Mouse (Mus musculus): ENCODE measurements around the gene Relt. TPM values are rescaled to one million over a fixed set of nuclear protein-coding genes. Genes with fewer than 3 reads are reported as not detected.
A peak's percentile ranks its signal among the peaks of the same experiment; 100 is the strongest.

Relt gene
- total and polyA plus RNA-seq, 3 experiments: 24.5 to 31.1 (median 29.9) TPM

DNA sequence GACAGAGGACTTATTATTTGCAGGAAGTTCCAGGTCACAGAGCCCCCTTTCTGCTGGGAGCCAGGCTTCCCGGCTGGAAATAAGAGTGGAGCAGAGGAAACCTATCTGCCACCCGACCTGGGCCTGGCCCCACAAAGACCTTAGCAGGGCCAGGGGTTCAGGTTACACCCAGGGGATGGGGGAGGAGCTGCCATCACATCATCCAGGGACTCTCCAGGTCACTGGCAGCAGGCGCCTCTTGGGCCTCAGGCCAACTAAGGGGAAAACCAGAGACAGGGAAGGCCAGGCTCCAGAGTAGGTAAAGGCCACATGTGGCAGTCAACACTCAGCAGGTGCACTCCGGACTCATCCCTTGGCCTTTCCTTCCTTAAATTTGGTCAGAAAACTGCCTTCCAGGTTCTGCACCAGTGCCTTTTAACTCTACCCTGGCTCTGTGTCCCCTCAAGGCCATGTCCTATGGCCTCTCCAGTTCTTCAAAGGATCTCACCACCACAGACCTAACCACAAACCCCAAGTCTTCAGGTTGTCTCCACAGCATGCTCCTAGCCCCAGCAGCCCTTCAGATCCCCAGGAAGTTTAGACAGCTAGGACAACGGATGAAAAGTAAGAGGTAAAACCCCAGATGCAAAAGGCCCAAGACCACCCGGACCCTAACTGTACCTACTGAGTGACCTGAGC, 9.0 kb downstream of the Relt start:
- Histone ChIP-seq H3K4me3 (replicated peaks in 1 of 3; ENCODE audit: low read depth in 2 of 3, low read length in 2 of 3, poor library complexity in 1 of 3) (peak overlapping the region; percentile 56 to 62 (median 57)), H3K9ac (ENCODE audit: insufficient read depth, low read depth) (peak overlapping the region; percentile 70), H3K27ac (ENCODE audit: insufficient read depth, low read depth) (peak overlapping the region; percentile 97), H3K36me3 (replicated peaks in 1 of 2; ENCODE audit: control insufficient read depth in 1 of 2, insufficient read depth in 1 of 2, low read length in 1 of 2) (peaks cover 28 to 64% of the 10 kb centered on the region in 2 experiments), H3K4me2 (ENCODE audit: insufficient read depth, low read depth, poor library complexity, severe bottlenecking) (peak overlapping the region; percentile 79), H3K4me1 (ENCODE audit: control insufficient read depth in 1 of 2, insufficient read depth in 2 of 2) (peaks cover 43 to 98% of the 10 kb centered on the region in 2 experiments), H3K27me3 (replicated peaks) (no peaks in the 10 kb centered on the region), H3K9me3 (replicated peaks; ENCODE audit: low read length) (no peaks in the 10 kb centered on the region), H3K79me2 (replicated peaks; ENCODE audit: control insufficient read depth, extremely low read depth, insufficient read depth, poor library complexity, severe bottlenecking) (peaks cover 38% of the 10 kb centered on the region)
- peak; percentile 69 for DNase-seq (ENCODE audit: extremely low read depth)
- in situ Hi-C loops (cut with MboI; ENCODE audit: low pct_ligation_motif_present, low pct_unique_long_range_greater_than_20kb, low sequenced_read_pairs): no loop called here
- TF ChIP-seq UBTF (IDR thresholded peaks at IDR 0.05; ENCODE audit: low read depth, low read length) (no peak), POLR2A (IDR thresholded peaks at IDR 0.05; ENCODE audit: low read depth, low read length) (peak; percentile 25; the same call in 1 of the 2 replicates), TCF12 (IDR thresholded peaks at IDR 0.05; ENCODE audit: low read depth, low read length) (peak; percentile 68), IRF4 (IDR thresholded peaks at IDR 0.05; ENCODE audit: low read depth, low read length) (peak; percentile 73), ZC3H11A (IDR thresholded peaks at IDR 0.05; ENCODE audit: low read depth, low read length) (no peak), MEF2A (IDR thresholded peaks at IDR 0.05; ENCODE audit: borderline replicate concordance, low read depth, low read length) (peak; percentile 46; the same call in 1 of the 2 replicates), GABPA (IDR thresholded peaks at IDR 0.05; ENCODE audit: insufficient replicate concordance, low read depth, low read length) (no peak), SIN3A (IDR thresholded peaks at IDR 0.05; ENCODE audit: low read length) (peak; percentile 27), NRF1 (IDR thresholded peaks at IDR 0.05; ENCODE audit: low read depth, low read length) (peak; percentile 29; the same call in 1 of the 2 replicates), RAD21 (IDR thresholded peaks at IDR 0.05; ENCODE audit: low read depth, low read length) (no peak), ZKSCAN1 (IDR thresholded peaks at IDR 0.05; ENCODE audit: borderline replicate concordance, low read depth, low read length) (no peak), MAFK (IDR thresholded peaks at IDR 0.05; ENCODE audit: insufficient replicate concordance, low read length) (0 out of 2 replicates have a peak, but pooled peaks have one; percentile 15), SMC3 (IDR thresholded peaks at IDR 0.05; ENCODE audit: low read depth, low read length) (no peak), JUN (IDR thresholded peaks at IDR 0.05; ENCODE audit: insufficient read depth, low read depth, low read length) (no peak), ETS1 (conservative IDR thresholded peaks at IDR 0.05; ENCODE audit: low read depth, low read length) (peak; percentile 77), USF2 (conservative IDR thresholded peaks at IDR 0.05; ENCODE audit: low read depth, low read length) (no peak), CHD1 (IDR thresholded peaks at IDR 0.05; ENCODE audit: low read depth, low read length) (no peak), ELF1 (IDR thresholded peaks at IDR 0.05; ENCODE audit: low read depth, low read length) (no peak), MXI1 (IDR thresholded peaks at IDR 0.05; ENCODE audit: low read depth, low read length) (no peak; the same call in none of the 2 replicates), KAT2A (IDR thresholded peaks at IDR 0.05; ENCODE audit: insufficient replicate concordance, low read length) (0 out of 2 replicates have a peak, but pooled peaks have one; percentile 39), ZNF384 (IDR thresholded peaks at IDR 0.05; ENCODE audit: low read depth, low read length) (no peak), USF1 (IDR thresholded peaks at IDR 0.05; ENCODE audit: low read depth, low read length) (no peak), POLR2AphosphoS2 (IDR thresholded peaks at IDR 0.05; ENCODE audit: low read depth, low read length) (no peak), MAZ (IDR thresholded peaks at IDR 0.05; ENCODE audit: low read depth, low read length) (no peak; the same call in 1 of the 2 replicates), EP300 (IDR thresholded peaks at IDR 0.05; ENCODE audit: low read length) (peak; percentile 70), ZMIZ1 (IDR thresholded peaks at IDR 0.05; ENCODE audit: low read depth, low read length) (no peak), NELFE (IDR thresholded peaks at IDR 0.05; ENCODE audit: low read depth, low read length) (no peak), CHD2 (IDR thresholded peaks at IDR 0.05; ENCODE audit: low read length) (peak; percentile 39), RCOR1 (conservative IDR thresholded peaks at IDR 0.05; ENCODE audit: low read depth, low read length) (peak; percentile 87), E2F4 (IDR thresholded peaks at IDR 0.05; ENCODE audit: insufficient replicate concordance, low read depth, low read length) (no peak), PAX5 (IDR thresholded peaks at IDR 0.05; ENCODE audit: low read length) (no peak), CTCF (conservative IDR thresholded peaks at IDR 0.05 in 1 of 2, IDR thresholded peaks at IDR 0.05 in 1 of 2; ENCODE audit: low read depth in 2 of 2, low read length in 2 of 2) (no peak), HCFC1 (IDR thresholded peaks at IDR 0.05; ENCODE audit: low read depth, low read length) (no peak), TBP (conservative IDR thresholded peaks at IDR 0.05; ENCODE audit: low read depth, low read length) (0 out of 2 replicates have a peak, but pooled peaks have one; percentile 53), BHLHE40 (IDR thresholded peaks at IDR 0.05; ENCODE audit: low read depth, low read length) (peak; percentile 75), JUND (conservative IDR thresholded peaks at IDR 0.05; ENCODE audit: low read depth, low read length) (no peak), MAX (IDR thresholded peaks at IDR 0.05; ENCODE audit: low read length) (peak; percentile 46; the same call in 1 of the 2 replicates), MYC (IDR thresholded peaks at IDR 0.05; ENCODE audit: low read depth, low read length) (0 out of 2 replicates have a peak, but pooled peaks have one; percentile 33)
- dilution Hi-C loops (cut with MboI; ENCODE audit: extremely low pct_ligation_motif_present, extremely low pct_unique_long_range_greater_than_20kb, low sequenced_read_pairs): no loop called here

Data from CH12.LX (cell line).